Mouse (Mus musculus): ENCODE measurements around the gene Plekhn1. TPM values are rescaled to one million over a fixed set of nuclear protein-coding genes. Genes with fewer than 3 reads are reported as not detected.

Plekhn1 gene
- polyA plus RNA-seq, 1 experiment from 2014 or later = 8.7 TPM

DNA sequence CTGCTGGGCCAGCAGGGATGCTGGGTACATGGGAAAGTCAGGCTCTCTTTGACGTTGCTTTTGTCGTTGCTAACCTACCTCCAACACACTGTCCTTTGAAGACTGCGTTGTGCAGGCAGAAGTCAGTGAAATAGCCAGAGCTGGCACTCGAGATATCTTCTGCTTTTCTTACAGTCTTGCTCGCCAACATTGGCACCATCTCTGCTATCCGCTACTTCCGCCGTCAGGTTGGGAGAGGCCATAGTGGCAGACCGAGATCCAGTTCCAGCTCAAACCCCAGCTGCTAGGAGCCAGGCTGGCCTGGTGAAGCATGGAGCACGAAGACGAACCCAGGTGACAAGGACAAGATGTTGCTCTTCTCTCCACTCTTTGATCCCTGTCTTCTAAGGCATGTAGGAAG lies 14.7 kb downstream of the Plekhn1 start:
- Histone ChIP-seq H3K27me3 (ENCODE audit: control insufficient read depth, insufficient read depth, low read length) (no peaks in the 10 kb centered on the region), H3K4me2 (no peak overlapping the region), H3K9me3 (replicated peaks; ENCODE audit: control insufficient read depth, low read length) (no peaks in the 10 kb centered on the region), H3K36me3 (ENCODE audit: control insufficient read depth, insufficient read depth, low read length) (no peaks in the 10 kb centered on the region), H3K4me1 (ENCODE audit: control insufficient read depth, insufficient read depth, low read length) (peaks cover 7% of the 10 kb centered on the region), H3K27ac (ENCODE audit: low read depth, low read length) (no peak overlapping the region), H3K4me3 (ENCODE audit: low read depth, low read length) (no peak overlapping the region), H3K9ac (ENCODE audit: low read depth, low read length) (no peak overlapping the region)
- 77% methylated on average over 11 of the region's 11 CpGs for WGBS (ENCODE audit: insufficient replicate concordance)
- ATAC-seq (replicated peaks; ENCODE audit: insufficient number of reproducible peaks, low FRiP score, low TSS enrichment) = no peak

DNA sequence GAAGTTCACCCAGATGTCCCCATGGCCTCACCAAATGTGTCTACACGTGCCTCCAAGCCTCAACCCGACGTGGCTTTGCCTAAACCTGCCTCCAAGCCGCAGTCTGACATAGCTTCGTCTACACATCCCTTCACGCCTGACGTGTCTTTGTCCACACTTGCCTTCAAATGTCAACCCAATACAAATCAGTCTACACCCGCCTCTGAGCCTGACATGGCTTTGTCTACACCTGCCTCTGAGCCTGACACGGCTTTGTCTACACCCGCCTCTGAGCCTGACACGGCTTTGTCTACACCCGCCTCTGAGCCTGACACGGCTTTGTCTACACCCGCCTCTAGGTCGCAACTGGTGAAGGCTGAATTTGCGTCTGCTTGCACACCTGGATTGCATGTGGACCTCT lies 16.8 kb downstream of the Plekhn1 start:
- no peak overlapping the region for H3K27ac ChIP-seq (ENCODE audit: low read depth, low read length)
- H3K4me3 ChIP-seq (ENCODE audit: low read depth, low read length) = no peak overlapping the region
- H3K36me3 ChIP-seq (ENCODE audit: control insufficient read depth, insufficient read depth, low read length) = no peaks in the 10 kb centered on the region
- no peak overlapping the region for H3K9ac ChIP-seq (ENCODE audit: low read depth, low read length)
- H3K4me1 ChIP-seq (ENCODE audit: control insufficient read depth, insufficient read depth, low read length) = peaks cover 7% of the 10 kb centered on the region
- ATAC-seq (replicated peaks; ENCODE audit: insufficient number of reproducible peaks, low FRiP score, low TSS enrichment) = no peak
- H3K9me3 ChIP-seq (replicated peaks; ENCODE audit: control insufficient read depth, low read length) = no peaks in the 10 kb centered on the region
- 70% methylated on average over 16 of the region's 16 CpGs for WGBS (ENCODE audit: insufficient replicate concordance)
- H3K27me3 ChIP-seq (ENCODE audit: control insufficient read depth, insufficient read depth, low read length) = no peaks in the 10 kb centered on the region
- no peak overlapping the region for H3K4me2 ChIP-seq

DNA sequence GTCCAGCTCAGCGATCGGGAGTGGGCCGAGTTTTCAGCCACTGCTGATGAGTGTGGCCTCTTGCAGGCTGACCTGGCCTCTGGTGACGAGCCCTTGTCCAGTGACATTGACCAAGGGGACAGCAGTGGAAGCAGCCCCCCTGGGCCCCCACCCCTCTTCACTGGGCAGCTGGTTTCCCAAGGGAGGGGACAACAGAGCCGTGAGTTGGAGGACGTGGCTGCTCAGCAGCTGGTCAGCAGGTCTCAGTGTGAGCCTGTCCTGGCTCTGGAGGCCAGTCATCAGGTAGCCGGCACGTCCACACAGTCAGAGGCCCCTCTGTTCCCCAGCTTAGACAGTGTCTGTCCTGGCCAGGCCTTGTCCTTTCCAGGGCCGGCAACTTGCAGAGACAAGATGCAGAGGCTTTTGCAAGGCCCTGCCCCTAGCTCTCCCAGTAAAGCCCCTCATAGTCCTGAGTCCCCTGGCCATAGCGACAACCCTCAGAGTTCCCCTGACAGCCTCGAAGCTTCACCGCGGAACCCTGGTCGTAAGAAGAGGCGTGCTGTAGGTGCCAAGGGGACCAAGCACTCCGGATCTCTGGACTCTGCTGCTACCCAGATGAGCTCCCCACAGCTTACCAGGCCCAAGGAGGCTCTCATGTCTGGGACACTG lies 17.5 kb downstream of the Plekhn1 start:
- H3K9ac ChIP-seq (ENCODE audit: low read depth, low read length) = peak overlapping the region; percentile 28; the same call in 1 of the 2 replicates
- no peak overlapping the region for H3K27ac ChIP-seq (ENCODE audit: low read depth, low read length)
- no peak overlapping the region for H3K4me2 ChIP-seq
- WGBS (ENCODE audit: insufficient replicate concordance) = 65% methylated on average over 16 of the region's 16 CpGs
- H3K4me1 ChIP-seq (ENCODE audit: control insufficient read depth, insufficient read depth, low read length) = peaks cover 7% of the 10 kb centered on the region
- H3K4me3 ChIP-seq (ENCODE audit: low read depth, low read length) = no peak overlapping the region
- no peaks in the 10 kb centered on the region for H3K9me3 ChIP-seq (replicated peaks; ENCODE audit: control insufficient read depth, low read length)
- ATAC-seq (replicated peaks; ENCODE audit: insufficient number of reproducible peaks, low FRiP score, low TSS enrichment) = peak; percentile 52; the same call in 1 of the 2 replicates
- no peaks in the 10 kb centered on the region for H3K27me3 ChIP-seq (ENCODE audit: control insufficient read depth, insufficient read depth, low read length)
- no peaks in the 10 kb centered on the region for H3K36me3 ChIP-seq (ENCODE audit: control insufficient read depth, insufficient read depth, low read length)

DNA sequence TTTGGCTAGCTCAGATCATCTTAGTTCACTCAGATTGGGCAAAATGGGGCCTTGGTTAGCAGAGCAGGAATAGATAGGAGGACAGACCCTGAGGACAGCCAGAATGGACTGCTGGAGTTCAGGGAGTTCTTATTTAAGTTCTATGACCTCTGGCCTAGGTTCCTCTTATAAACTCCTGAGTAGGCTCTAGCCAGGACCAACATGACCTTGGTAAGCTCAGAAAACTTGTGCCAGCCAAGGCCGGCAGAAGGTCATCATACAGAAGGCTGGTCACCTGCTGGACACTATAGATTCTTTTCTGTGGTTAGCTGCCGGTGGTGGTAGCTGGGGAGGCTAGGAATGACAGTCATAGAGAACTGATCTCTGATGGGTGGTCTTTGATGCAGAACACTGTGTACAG lies 18.5 kb downstream of the Plekhn1 start:
- no peak overlapping the region for H3K4me2 ChIP-seq
- H3K4me3 ChIP-seq (ENCODE audit: low read depth, low read length) = no peak overlapping the region
- no peak overlapping the region for H3K27ac ChIP-seq (ENCODE audit: low read depth, low read length)
- WGBS (ENCODE audit: insufficient replicate concordance) = 85% methylated on average over 2 of the region's 2 CpGs
- H3K9me3 ChIP-seq (replicated peaks; ENCODE audit: control insufficient read depth, low read length) = no peaks in the 10 kb centered on the region
- peaks cover 7% of the 10 kb centered on the region for H3K4me1 ChIP-seq (ENCODE audit: control insufficient read depth, insufficient read depth, low read length)
- no peaks in the 10 kb centered on the region for H3K27me3 ChIP-seq (ENCODE audit: control insufficient read depth, insufficient read depth, low read length)
- no peak for ATAC-seq (replicated peaks; ENCODE audit: insufficient number of reproducible peaks, low FRiP score, low TSS enrichment)
- no peak overlapping the region for H3K9ac ChIP-seq (ENCODE audit: low read depth, low read length)
- H3K36me3 ChIP-seq (ENCODE audit: control insufficient read depth, insufficient read depth, low read length) = no peaks in the 10 kb centered on the region

DNA sequence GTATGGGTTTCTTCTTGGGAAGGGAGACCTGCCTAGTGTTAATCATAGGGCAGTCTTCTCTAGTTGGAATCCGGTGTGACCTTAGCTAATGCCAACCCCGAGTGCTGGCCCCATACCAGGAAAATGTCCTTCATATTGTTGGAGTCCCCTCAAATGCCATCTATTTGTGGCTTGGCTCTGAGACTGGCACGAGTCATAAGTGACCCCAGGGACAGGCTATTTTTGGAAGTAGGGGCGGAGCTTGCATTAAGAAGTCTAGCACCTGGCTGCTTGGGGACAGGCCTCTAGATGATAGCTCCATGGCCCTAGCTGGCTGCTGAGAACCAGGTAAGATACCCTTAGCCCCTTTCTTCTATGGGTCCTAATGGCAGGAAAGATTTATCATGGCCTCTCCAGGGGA lies 19.0 kb downstream of the Plekhn1 start, which contains the start of gene Perm1:
Perm1 (plus strand) TSS at position 220 of the 400 bp plus-strand sequence.
- Histone ChIP-seq H3K27ac (ENCODE audit: low read depth, low read length) (no peak within 1 kb of the TSS), H3K4me2 (no peak within 1 kb of the TSS), H3K9ac (ENCODE audit: low read depth, low read length) (no peak within 1 kb of the TSS)

DNA sequence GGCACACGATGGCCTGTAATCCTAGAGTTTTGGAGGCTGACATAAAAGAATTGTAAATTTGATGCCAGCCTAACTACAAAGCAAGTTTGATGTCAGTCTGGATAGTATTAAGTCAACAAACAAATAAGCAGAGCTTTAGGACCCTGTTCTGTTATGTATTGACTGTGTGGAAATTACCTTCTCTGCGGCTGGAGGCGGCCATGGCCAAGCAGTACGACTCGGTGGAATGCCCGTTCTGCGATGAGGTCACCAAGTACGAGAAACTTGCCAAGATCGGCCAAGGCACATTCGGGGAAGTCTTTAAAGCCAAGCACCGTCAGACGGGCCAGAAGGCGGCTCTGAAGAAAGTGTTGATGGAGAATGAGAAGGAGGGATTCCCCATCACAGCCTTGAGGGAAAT lies 21.5 kb downstream of the Plekhn1 start:
- Histone ChIP-seq H3K27me3 (ENCODE audit: control insufficient read depth, insufficient read depth, low read length) (no peaks in the 10 kb centered on the region), H3K4me2 (no peak overlapping the region), H3K36me3 (ENCODE audit: control insufficient read depth, insufficient read depth, low read length) (no peaks in the 10 kb centered on the region), H3K4me3 (ENCODE audit: low read depth, low read length) (no peak overlapping the region), H3K9ac (ENCODE audit: low read depth, low read length) (no peak overlapping the region), H3K27ac (ENCODE audit: low read depth, low read length) (no peak overlapping the region), H3K4me1 (ENCODE audit: control insufficient read depth, insufficient read depth, low read length) (peaks cover 7% of the 10 kb centered on the region), H3K9me3 (replicated peaks; ENCODE audit: control insufficient read depth, low read length) (no peaks in the 10 kb centered on the region)
- ATAC-seq (replicated peaks; ENCODE audit: insufficient number of reproducible peaks, low FRiP score, low TSS enrichment) = no peak
- WGBS (ENCODE audit: insufficient replicate concordance) = 88% methylated on average over 13 of the region's 13 CpGs

More for the DNA sequence above, 19.0 kb downstream of the Plekhn1 start, which contains the start of gene Perm1:
- Histone ChIP-seq H3K9me3 (replicated peaks; ENCODE audit: control insufficient read depth, low read length) (no peaks in the 10 kb centered on the region), H3K4me3 (ENCODE audit: low read depth, low read length) (no peak within 1 kb of the TSS), H3K4me1 (ENCODE audit: control insufficient read depth, insufficient read depth, low read length) (peaks cover 7% of the 10 kb centered on the region), H3K36me3 (ENCODE audit: control insufficient read depth, insufficient read depth, low read length) (no peaks in the 10 kb centered on the region), H3K27me3 (ENCODE audit: control insufficient read depth, insufficient read depth, low read length) (no peaks in the 10 kb centered on the region)
- ATAC-seq (replicated peaks; ENCODE audit: insufficient number of reproducible peaks, low FRiP score, low TSS enrichment) = no peak
- 63% methylated on average over 4 of the region's 4 CpGs for WGBS (ENCODE audit: insufficient replicate concordance)

DNA sequence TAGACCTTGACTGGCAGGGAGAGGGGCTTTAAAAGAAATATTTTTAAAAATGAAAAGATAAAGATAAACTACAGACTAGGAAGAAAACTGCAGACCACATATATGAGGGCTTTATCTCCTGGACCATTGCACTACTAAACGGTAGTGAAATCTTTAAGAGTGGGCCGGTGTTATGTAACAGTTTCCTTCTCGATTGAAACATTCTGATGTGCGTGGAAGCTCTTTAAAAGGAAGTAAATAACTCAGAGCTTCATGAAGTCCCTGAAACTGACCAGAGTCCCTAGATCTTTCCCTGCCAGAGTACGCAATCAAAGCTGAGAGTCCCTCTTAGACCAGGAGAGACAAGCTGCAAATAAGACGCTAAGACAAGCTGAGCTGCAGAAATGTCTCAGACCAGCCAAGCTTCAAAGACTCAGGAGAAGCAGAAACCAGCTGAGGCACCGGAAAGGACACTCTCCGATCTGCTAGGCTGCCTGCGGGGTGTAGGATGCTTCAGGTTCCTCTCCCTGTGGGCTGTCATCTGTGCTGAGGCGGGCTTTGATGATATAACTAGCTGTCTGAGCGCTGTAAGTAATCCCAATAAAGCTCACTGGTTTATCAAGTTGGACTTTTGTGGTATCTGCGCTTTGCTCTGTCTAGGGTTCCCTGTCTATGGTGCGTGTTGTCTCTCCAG lies 24.6 kb downstream of the Plekhn1 start:
- 62% methylated on average over 13 of the region's 13 CpGs for WGBS (ENCODE audit: insufficient replicate concordance)
- Histone ChIP-seq H3K36me3 (ENCODE audit: control insufficient read depth, insufficient read depth, low read length) (no peaks in the 10 kb centered on the region), H3K4me3 (ENCODE audit: low read depth, low read length) (no peak overlapping the region), H3K4me2 (no peak overlapping the region), H3K4me1 (ENCODE audit: control insufficient read depth, insufficient read depth, low read length) (no peaks in the 10 kb centered on the region), H3K27ac (ENCODE audit: low read depth, low read length) (no peak overlapping the region), H3K27me3 (ENCODE audit: control insufficient read depth, insufficient read depth, low read length) (no peaks in the 10 kb centered on the region; the same call in 1 of the 2 replicates), H3K9ac (ENCODE audit: low read depth, low read length) (no peak overlapping the region), H3K9me3 (replicated peaks; ENCODE audit: control insufficient read depth, low read length) (no peaks in the 10 kb centered on the region)
- no peak for ATAC-seq (replicated peaks; ENCODE audit: insufficient number of reproducible peaks, low FRiP score, low TSS enrichment)

DNA sequence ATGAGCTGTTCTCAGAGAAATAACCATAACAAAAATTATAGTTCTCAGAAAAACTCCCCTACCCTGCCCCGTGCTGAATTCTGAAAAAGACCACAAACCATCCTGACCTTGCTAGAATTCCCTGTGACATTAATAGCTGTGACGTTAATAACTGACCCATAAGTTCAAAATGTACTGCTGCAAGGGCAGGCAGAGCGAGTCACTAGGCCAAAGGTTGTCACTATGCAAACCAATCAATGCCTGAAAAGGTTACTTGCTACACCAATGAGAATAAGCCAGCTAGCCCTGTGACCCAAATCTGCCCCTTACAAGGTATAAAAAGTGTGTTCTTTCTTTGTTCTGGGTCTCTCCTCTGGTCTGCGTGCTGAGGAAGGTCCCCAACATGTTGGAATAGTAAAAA lies 25.8 kb downstream of the Plekhn1 start:
- H3K4me3 ChIP-seq (ENCODE audit: low read depth, low read length) = no peak overlapping the region
- peaks cover 9% of the 10 kb centered on the region; the same call in 1 of the 2 replicates for H3K27me3 ChIP-seq (ENCODE audit: control insufficient read depth, insufficient read depth, low read length)
- 0 out of 2 replicates have a peak, but pooled peaks cover 3% of the 10 kb centered on the region for H3K4me1 ChIP-seq (ENCODE audit: control insufficient read depth, insufficient read depth, low read length)
- ATAC-seq (replicated peaks; ENCODE audit: insufficient number of reproducible peaks, low FRiP score, low TSS enrichment) = no peak
- WGBS (ENCODE audit: insufficient replicate concordance) = 88% methylated on average over 4 of the region's 4 CpGs
- H3K9ac ChIP-seq (ENCODE audit: low read depth, low read length) = no peak overlapping the region
- no peaks in the 10 kb centered on the region for H3K36me3 ChIP-seq (ENCODE audit: control insufficient read depth, insufficient read depth, low read length)
- H3K9me3 ChIP-seq (replicated peaks; ENCODE audit: control insufficient read depth, low read length) = no peaks in the 10 kb centered on the region
- H3K27ac ChIP-seq (ENCODE audit: low read depth, low read length) = no peak overlapping the region
- no peak overlapping the region for H3K4me2 ChIP-seq
